Mouse (Mus musculus): ENCODE results near the gene Tnfsf10.
A peak's percentile ranks its signal among the peaks of the same experiment; 100 is the strongest.
"Not testable (repeated sequence)": the region's sequence is repeated elsewhere in the genome, so short reads cannot be mapped to it uniquely, and the experiment has no call there.

Gene Tnfsf10

GRCm38 (mm10) chr3:27316559-27317287, at the start of gene Tnfsf10:
Tnfsf10 (plus strand) TSS chr3:27317028.
- peak; percentile 75 for DNase-seq

GRCm38 (mm10) chr3:27267327-27267726, 49.5 kb upstream of the Tnfsf10 start:
- peak; percentile 58 for DNase-seq

- DNase-seq: no peak
Observed at GRCm38 (mm10) chr3:27267887-27268286, 48.9 kb upstream of the Tnfsf10 start.

- no peak for DNase-seq
Observed at GRCm38 (mm10) chr3:27269151-27269550, 47.7 kb upstream of the Tnfsf10 start.

GRCm38 (mm10) chr3:27270160-27270962, 46.5 kb upstream of the Tnfsf10 start:
- peak; percentile 90 for DNase-seq

- peak; percentile 68 for DNase-seq
Observed at GRCm38 (mm10) chr3:27272926-27273745, 43.7 kb upstream of the Tnfsf10 start.

- DNase-seq: peak; percentile 88
Observed at GRCm38 (mm10) chr3:27279286-27279925, 37.4 kb upstream of the Tnfsf10 start.

- DNase-seq: peak; percentile 88
Observed at GRCm38 (mm10) chr3:27280280-27280749, 36.5 kb upstream of the Tnfsf10 start.

- DNase-seq: peak; percentile 88
Observed at GRCm38 (mm10) chr3:27283071-27283713, 33.6 kb upstream of the Tnfsf10 start.

- peak; percentile 33 for DNase-seq
Observed at GRCm38 (mm10) chr3:27283796-27284195, 33.0 kb upstream of the Tnfsf10 start.

GRCm38 (mm10) chr3:27284227-27284626, 32.6 kb upstream of the Tnfsf10 start:
- DNase-seq: no peak

GRCm38 (mm10) chr3:27285072-27285471, 31.8 kb upstream of the Tnfsf10 start:
- peak; percentile 57 for DNase-seq

- no peak for DNase-seq
Observed at GRCm38 (mm10) chr3:27288301-27288700, 28.5 kb upstream of the Tnfsf10 start.

- DNase-seq: peak; percentile 64
Observed at GRCm38 (mm10) chr3:27288909-27289308, 27.9 kb upstream of the Tnfsf10 start.

- DNase-seq: no peak
Observed at GRCm38 (mm10) chr3:27290285-27290684, 26.5 kb upstream of the Tnfsf10 start.

GRCm38 (mm10) chr3:27290945-27291344, 25.9 kb upstream of the Tnfsf10 start:
- DNase-seq: not testable (repeated sequence)

- not testable (repeated sequence) for DNase-seq
Observed at GRCm38 (mm10) chr3:27291411-27291810, 25.4 kb upstream of the Tnfsf10 start.

- no peak for DNase-seq
Observed at GRCm38 (mm10) chr3:27293645-27294385, 23.0 kb upstream of the Tnfsf10 start.

GRCm38 (mm10) chr3:27300451-27300850, 16.4 kb upstream of the Tnfsf10 start:
- DNase-seq: no peak

GRCm38 (mm10) chr3:27302339-27303022, 14.3 kb upstream of the Tnfsf10 start:
- no peak for DNase-seq

GRCm38 (mm10) chr3:27306815-27307214, 10.0 kb upstream of the Tnfsf10 start:
- no peak for DNase-seq

All from kidney, adult 11 months (tissue).